Mouse (Mus musculus): ENCODE results near the gene Sptlc2.

GRCm38 (mm10) chr12:87325452-87325851 lies 62.7 kb downstream of the Sptlc2 start:
- no peak for TF ChIP-seq POLR2A (IDR thresholded peaks at IDR 0.05; ENCODE audit: borderline replicate concordance, extremely low read depth, insufficient read depth, insufficient read length, poor library complexity, severe bottlenecking)
- no peak for TF ChIP-seq CTCF (IDR thresholded peaks at IDR 0.05; ENCODE audit: borderline replicate concordance, extremely low read depth, insufficient read depth, insufficient read length)

Measured in brain, embryonic 14.5 days (tissue).